Mouse (Mus musculus) naive thymus-derived CD4-positive, alpha-beta T cell, adult 2 months (primary cell): ENCODE results near the gene A930018P22Rik.

Source experiments
- DNase-seq: peaks from one replicate; pipeline ENCODE4 v3.0.0-alpha.2; 2011; ENCODE audit warnings: low read depth

Gene A930018P22Rik

GRCm38 (mm10) chr2:104119097-104119496 lies 3.5 kb upstream of the A930018P22Rik start:
- DNase-seq: no peak

GRCm38 (mm10) chr2:104120312-104120711 lies 2.3 kb upstream of the A930018P22Rik start:
- no peak for DNase-seq

DNA sequence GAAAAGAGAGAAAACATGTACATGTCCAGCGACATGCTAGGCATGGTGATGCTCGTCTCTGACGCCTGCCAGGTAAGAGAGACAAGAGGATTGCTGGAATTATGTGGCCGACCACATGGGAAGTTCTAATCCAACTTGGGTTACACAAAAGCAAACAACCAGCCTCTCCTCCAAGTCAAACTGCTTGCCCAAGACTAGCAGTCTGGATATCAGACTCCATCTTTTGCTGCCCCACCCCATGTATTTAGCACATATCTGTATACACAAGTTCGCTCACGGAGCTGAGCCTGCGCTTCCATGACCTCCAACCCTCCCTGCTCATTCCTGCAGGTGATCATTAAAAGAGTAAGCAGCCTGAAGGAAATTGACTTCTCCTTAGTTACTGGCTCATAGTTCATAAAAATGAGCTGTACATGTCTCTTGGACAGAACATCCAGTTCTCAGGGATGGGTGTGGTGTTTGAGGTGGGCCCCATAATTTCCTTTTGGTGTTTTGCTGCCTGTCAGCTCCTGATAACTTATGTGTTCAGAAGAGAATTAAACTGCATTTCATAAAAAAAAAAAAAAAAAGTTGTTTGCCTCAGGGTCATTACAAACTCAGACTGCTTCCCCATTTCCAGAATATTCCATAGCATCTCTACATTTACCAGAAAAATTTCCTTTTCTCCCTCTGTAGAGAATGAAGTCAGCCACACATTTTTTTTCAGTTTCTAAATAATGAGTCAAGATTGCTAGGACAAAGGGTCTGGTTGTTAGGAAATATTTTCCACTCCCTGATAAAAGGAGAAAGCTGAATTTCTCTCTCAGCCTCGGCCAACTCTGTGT lies 676 bp upstream of the A930018P22Rik start:
- DNase-seq: no peak

DNA sequence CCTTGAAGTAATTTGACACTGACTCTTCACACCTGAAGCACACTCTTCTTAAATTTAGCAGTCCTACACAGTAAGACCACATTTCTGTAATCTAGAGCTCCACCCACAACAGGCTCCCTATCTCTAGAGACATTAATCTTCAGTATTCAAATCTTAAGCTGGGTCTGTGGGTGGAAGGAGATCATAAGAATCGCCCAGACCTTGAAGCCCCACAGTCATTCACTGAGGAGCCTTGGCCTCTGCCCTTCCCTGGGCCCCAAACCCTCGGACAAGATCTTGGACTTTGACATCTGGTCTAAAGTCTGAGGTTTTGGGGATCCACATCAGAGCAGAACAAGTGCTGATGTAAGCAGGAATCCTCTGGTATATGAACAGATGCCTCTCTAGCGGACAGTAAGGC lies 971 bp downstream of the A930018P22Rik start:
- DNase-seq: peak; percentile 20

GRCm38 (mm10) chr2:104124071-104124470 lies 1.5 kb downstream of the A930018P22Rik start:
- no peak for DNase-seq

GRCm38 (mm10) chr2:104128803-104129531 lies 6.4 kb downstream of the A930018P22Rik start:
- no peak for DNase-seq

GRCm38 (mm10) chr2:104130165-104130564 lies 7.6 kb downstream of the A930018P22Rik start:
- no peak for DNase-seq

- DNase-seq: peak; percentile 40
Observed at GRCm38 (mm10) chr2:104130969-104131368, 8.4 kb downstream of the A930018P22Rik start.

DNA sequence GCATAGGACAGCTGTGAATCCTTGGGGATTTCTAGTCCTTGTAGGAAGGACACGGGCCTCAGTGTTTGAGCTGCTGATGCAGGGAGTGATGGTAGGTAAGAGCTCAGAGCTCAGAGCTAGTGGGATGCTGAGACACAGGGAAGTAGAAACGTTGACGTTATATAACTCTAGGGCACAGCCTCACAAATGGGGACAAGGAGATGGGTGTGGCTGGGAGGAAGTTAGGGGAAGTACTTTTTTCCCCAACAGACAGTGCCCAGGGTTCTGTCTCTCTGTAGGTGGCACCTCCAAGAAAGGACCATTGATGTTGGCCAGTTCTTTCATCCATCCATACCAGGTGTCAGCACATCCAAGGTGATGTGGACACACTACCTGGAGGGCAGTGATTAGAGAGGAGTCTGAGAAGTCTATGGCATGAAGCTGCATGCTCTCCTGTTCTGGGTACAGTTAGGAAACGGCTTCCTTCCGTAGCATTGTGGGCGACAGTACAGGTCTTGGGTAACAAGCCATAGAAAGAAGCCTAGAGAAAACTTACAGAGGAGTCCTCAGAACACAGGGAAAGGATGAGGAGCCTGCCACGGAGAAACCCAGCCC lies 9.8 kb downstream of the A930018P22Rik start:
- no peak for DNase-seq

DNA sequence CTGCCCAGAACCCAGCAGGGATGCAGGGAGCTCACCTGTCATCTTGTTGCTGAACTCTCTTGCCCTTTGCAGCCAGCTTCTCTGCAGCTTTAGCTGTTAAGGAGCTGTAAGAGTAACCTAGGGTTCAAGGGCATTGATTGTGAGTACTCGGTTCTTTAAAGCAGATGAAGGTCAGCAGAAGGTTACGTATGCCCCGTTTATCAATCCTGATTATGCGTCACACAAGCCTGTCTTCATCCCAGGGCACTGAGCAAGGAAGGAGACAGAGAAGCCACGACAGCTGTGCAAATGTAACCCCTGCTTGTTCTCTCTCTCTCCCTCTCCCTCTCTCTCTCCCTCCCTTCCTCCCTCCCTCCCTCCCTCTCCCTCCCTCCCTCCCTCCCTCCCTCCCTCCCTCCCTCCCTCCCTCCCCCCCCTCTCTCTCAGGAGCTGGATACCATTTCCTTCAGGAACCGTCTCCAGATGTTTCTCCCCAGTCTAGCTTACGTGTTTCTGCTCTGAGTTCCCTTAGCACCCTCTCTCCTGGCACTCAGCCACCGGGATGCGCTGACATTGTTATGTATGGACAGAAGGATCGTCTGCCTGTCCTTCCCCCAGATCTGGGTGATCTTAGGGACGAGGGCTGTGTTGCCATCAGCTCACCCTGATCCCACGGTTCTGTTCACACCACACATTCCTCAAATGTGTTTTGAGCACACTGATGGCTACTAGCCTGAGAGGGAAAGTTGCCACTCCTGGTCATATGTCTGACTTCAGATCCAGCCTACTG lies 10.7 kb downstream of the A930018P22Rik start:
- DNase-seq: no peak

DNA sequence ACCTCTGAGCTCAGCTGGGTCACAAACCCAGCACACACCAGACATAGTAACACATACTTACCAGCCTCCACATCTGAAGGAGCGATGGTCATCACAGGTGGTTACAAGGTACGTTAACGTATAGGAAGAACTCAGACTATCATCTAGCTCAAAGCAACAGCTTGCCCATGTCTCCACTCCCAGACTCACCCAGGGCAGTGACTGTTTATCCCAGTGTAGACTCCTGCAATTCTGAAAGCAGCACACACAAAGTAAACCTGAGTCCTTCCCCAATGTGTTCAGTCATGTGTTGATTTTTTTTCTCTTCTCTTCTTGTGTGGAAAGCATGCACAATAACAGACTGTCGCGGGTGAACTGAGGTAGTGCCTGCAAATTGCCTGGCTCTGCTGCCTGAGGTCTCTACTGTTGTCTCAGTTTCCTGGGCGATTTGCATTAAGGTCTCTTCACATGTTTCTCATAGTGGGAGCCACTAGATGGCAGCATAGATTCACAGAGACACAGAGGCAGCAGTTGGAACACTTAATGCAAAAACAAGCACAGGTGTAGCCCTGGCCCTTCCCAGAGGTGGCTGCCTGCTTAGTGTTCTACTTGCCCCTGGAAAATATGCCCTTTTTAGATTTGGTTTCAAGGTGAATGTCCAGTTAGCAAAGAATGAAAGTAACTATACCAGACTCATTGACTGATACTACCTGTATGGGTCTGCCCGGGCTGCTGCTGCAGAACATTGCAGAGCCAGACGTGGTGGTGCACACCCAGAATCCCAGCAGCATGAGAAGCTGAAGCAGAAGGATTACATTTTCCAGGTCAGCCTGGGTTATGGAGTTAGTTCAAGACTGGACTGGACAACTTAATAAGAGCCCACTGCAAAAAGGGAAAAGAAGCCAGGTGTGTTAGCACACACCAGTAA lies 11.8 kb downstream of the A930018P22Rik start:
- DNase-seq: peak; percentile 89

DNA sequence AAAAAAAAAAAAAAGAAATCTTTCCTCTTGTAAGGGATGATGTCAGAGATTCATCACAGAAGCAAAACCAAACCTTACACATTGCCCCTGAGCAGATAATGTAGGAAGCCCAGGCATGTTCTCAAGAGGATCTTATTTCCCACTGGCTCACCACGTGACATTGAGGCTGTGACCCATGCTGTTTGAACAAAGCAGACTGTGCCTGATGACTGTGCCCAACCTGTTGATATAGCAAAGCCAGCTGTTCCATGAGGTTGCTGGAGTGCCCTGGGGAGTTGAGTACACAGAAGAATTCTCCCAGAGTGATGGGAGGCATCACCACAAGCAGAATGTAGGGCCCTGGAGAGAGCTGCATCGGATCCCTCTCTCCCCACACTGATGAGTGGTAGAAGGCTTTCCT lies 13.4 kb downstream of the A930018P22Rik start:
- DNase-seq: no peak

GRCm38 (mm10) chr2:104142140-104142539 lies 19.6 kb downstream of the A930018P22Rik start:
- DNase-seq: no peak

DNA sequence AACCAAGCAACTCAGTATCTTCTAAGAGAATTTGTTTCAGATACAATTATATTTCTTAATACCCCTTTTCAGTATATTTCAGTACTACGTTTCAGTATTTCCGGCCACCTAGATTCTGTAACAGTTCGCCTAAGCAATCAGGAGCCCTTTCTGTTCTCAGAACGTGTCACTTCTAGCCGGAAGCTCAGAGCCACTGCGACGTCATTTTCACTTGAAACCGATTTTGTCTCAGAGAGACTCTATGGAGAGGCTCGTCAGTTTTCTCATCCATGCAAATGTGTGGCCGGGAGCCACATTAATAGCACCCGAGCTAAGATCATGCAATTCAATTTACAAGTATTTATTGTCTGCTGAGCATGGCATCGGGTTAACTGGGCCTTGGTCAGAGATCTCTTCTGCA lies 21.4 kb downstream of the A930018P22Rik start:
- no peak for DNase-seq

DNA sequence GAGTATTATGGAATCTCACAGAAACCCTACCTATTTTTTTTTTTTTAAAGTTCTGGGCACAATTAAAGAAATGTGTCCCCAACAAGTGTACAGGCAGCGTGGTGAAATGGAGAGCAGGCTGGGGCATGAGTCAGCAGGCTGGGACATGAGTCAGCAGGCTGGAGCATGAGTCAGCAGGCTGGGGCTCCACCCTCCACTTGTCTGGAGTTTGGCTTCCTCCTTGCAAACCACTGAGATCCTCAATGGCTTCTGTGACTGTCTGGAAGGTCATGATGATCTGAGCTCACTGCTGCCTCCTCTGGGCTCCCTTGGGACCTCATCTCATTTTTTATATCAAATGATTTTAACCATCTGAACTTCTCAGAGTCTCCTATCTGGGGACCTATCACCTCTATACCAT lies 23.4 kb downstream of the A930018P22Rik start:
- DNase-seq: peak; percentile 39

DNA sequence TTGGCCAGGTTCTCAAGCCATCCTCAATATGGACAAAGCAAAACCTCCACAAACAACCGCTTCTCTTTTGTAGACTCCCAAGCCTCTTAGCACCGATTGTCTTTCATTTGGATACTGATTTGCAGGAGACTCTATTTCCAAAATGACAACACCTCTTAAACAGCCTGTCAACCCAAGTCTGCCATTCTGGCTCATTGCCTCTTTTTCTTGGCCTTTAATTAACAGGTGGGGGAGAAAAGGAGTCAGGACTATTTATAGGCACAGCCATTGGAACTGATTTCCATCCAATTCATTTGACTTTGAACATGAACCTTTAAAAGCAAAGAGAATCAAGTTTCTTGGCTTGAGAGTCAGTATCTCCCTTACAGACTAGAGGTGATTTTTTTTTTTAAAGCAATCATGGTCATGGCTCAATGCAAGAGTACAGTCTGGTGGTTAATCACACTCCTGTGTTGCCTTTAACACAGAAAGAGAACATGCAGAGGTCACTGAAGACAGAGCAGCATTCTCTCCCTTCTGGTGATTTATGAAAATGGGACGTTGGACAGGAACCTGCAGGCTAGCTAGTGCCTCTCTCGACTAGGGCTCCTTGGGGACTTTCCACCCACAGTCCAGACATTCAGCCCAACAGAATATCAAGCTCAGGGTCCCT lies 25.5 kb downstream of the A930018P22Rik start:
- no peak for DNase-seq

GRCm38 (mm10) chr2:104150608-104151397 lies 28.2 kb downstream of the A930018P22Rik start:
- DNase-seq: no peak

DNA sequence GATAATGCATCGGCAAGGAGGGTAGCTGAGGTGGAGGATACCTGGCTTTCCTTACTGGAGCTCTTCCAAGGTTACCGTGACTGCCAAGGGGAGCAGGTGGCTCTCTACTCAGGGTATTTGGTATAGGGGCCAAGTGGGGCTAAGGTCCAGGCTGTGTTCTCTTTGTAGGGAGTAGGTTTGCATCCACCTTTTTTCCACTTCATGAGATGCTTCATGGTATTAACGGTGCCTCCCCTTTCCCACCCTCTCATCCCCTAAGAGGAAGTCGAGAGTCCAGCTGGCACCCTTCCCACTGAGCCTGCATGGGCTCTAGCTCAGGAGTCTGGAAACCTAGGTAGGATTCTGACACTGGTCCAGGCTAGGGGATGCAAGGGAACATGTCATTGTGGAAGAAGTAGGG lies 30.8 kb downstream of the A930018P22Rik start:
- DNase-seq: no peak

- no peak for DNase-seq
Observed at GRCm38 (mm10) chr2:104153876-104154275, 31.3 kb downstream of the A930018P22Rik start.

GRCm38 (mm10) chr2:104157831-104158230 lies 35.3 kb downstream of the A930018P22Rik start:
- DNase-seq: no peak
